Mouse (Mus musculus): ENCODE measurements around the gene Gna12.
A peak's percentile ranks its signal among the peaks of the same experiment; 100 is the strongest.

Gene Gna12

DNA sequence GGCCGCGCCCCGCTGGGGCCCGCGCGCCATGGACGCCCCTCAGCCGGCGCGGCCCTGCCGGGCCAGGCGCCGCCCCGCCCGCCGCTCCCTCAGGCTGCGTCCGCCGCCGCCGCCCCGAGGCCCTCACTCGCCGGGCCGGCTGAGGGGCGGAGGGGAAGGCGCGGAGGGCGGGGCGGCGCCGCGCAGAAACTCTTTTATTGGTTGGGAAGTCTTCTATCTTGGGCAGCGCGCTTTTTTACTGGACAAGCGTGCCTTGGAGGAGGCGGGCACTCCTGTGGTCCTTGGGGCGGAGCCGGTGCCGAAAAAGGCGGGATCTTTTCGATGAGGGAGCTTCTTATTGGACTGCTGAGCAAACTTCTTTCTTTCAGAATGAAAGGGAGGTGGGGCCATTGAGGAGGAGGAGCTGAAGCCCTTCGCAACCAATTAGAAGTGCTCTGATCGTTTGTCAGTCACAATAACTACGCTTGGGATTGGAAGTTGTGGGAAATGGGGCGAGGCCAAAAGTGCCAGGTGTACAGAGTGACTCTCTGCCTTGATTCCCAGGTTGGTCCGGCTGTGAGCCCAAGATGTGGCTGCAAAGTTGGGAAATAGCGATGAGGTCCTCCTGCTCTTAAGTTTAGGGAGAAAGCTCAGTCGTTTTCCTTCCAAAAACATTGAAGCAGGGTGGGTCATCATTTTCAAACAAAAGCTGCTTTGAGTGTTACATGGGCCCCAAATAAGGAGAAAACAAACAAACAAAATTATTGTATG is at the start of gene Gna12:
Gene Gna12 (minus strand): TSS at position 118 of the 750 bp plus-strand sequence.
- DNase-seq: peak; percentile 96

GRCm38 (mm10) chr5:140878644-140879043 is 48.4 kb upstream of the Gna12 start:
- no peak for DNase-seq

- DNase-seq: no peak
Observed at GRCm38 (mm10) chr5:140873736-140874307, 43.6 kb upstream of the Gna12 start.

GRCm38 (mm10) chr5:140873039-140873551 is 42.9 kb upstream of the Gna12 start:
- DNase-seq: peak; percentile 27

GRCm38 (mm10) chr5:140872532-140873038 is 42.4 kb upstream of the Gna12 start:
- no peak for DNase-seq

- DNase-seq: no peak
Observed at GRCm38 (mm10) chr5:140871241-140871640, 41.0 kb upstream of the Gna12 start.

- no peak for DNase-seq
Observed at GRCm38 (mm10) chr5:140869034-140869433, 38.8 kb upstream of the Gna12 start.

- DNase-seq: no peak
Observed at GRCm38 (mm10) chr5:140859730-140860129, 29.5 kb upstream of the Gna12 start.

- DNase-seq: no peak
Observed at GRCm38 (mm10) chr5:140858335-140858734, 28.1 kb upstream of the Gna12 start.

- DNase-seq: no peak
Observed at GRCm38 (mm10) chr5:140857432-140858154, 27.4 kb upstream of the Gna12 start.

GRCm38 (mm10) chr5:140855909-140856530 is 25.8 kb upstream of the Gna12 start:
- no peak for DNase-seq

DNA sequence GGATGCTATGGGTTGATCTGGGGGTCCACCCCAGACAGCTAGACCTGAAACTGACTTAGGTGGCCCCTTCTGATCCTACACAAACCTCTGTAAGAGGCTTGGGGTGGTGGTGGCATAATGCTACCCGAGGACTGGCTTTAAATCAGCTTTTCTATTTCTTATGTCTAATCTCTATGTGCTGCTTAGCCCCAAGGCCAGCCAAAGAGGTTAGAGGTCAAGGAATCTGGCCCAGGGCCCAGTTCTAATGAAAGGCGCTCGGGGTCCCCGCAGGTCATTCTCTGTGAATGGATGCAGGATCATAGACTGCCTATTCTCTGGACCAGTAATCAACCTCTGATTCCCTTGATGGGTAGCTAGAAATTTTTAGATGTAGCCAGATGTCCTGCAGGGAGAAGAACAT is 24.5 kb upstream of the Gna12 start:
- DNase-seq: no peak

DNA sequence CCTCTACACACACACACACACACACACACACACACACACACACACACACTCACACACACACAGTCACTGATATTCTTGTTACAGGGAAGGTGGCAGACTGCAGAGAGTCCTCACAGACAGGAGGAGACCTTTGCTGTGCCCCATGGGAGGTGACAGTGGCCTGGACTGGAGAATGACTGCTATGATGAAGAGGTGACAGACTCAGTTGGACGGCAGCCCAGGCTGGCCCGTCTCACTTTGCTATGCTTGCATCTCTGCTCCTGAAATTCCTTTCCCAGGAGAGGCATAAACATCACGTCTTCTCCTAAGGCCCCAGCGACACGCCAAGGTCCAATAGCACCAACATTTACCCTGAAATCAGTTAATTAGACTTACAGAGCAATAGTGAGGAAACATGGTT is 23.5 kb upstream of the Gna12 start:
- DNase-seq: no peak

- no peak for DNase-seq
Observed at GRCm38 (mm10) chr5:140852435-140852996, 22.3 kb upstream of the Gna12 start.

- DNase-seq: peak; percentile 42
Observed at GRCm38 (mm10) chr5:140847300-140847729, 17.1 kb upstream of the Gna12 start.

DNA sequence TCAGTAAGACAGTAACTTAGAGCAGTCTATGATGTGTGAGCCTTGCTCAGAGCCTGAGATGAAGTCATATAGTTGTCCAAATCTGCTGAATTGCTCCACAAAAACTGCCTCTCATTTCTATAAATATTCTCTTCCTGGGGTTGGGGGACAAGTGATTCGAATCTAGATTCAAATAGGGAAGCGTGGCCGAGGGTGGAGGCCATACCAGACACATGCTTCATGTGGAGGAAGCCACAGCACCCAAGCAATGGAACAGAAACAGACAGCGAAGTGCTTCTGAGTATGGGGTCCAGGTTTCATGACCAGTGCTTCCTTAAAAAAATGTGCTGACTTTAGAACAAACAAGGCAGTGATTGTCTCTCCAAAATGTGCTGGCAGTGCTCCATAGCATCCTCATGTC is 11.7 kb upstream of the Gna12 start:
- DNase-seq: no peak

DNA sequence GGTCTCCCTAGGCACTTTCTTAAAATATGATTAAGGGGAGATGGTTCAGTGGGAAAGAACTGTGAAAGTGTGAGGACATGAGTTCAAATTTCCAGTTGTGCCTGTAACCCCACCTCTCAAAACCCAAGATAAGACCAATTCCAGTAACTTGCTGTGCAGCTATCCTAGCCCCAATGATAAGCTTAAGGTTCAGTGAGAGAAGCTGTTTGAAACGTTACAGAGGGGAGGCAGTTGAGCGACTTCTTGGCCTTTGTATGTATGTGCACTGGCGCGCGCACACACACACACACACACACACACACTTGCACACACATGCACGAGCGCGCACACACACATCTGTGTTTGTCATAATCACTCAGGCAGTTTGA is 817 bp upstream of the Gna12 start:
- no peak for DNase-seq

- DNase-seq: no peak
Observed at GRCm38 (mm10) chr5:140829911-140830294, 328 bp downstream of the Gna12 start.

DNA sequence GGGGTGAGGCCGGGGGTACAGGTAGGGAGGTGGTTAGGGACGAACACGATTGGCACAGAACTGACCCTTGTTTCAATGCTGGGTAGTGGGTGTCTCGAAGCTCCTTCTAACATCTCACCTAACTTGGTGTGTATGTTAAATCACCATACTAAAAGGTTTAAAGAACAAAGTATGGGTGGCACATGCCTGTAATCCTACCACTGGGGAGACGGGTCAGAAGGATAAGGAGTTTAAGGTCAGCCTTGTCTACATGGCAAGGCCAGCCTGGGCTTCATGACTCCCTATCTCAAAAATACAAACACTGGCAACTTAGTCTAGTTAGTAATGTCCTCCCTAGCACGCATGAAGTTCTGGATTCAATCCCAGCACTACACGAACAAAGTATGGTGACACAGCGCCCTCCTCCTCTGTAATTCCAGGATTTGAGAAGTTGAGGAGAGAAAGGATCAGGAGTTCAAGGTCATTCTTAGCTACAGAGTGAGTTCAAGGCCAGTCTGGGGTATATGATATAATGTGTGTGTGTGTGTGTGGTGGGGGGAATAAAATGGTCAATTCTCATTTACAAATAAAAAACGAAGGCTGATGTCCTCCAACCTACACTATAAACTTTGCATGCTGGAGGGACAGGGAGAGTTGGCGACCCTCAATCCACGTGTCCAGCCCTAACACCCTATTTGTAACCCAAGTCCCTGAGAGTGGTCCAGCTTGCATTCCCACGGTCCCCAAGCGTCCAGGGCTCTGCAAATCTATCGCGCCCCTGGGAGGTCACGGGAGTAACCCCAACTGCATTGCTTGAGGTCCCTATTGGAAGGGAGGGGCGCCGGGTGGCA is 935 bp downstream of the Gna12 start:
- no peak for DNase-seq

- DNase-seq: no peak
Observed at GRCm38 (mm10) chr5:140828363-140828762, 1.9 kb downstream of the Gna12 start.

GRCm38 (mm10) chr5:140827896-140828295 is 2.3 kb downstream of the Gna12 start:
- no peak for DNase-seq

DNA sequence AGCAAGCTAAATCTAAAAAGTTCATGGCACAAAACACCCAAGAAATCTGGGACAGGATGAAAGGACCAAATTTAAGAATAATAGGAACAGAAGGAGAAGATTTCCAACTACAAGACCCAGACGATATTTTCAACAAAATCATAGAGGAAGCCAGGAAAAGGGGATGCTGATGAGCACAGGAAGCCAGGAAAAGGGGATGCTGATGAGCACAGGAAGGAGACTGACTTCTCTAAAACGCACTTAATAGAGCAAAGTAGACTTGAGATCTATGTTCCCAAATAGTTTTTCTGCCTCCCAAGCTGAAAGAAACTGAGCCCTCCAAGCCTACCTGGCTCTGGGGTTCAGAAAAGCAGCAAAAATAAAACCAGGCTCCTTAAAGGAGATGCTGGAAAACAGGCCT is 2.8 kb downstream of the Gna12 start:
- DNase-seq: no peak

Measured in right cerebral cortex, postnatal 25 days (tissue).